Mouse (Mus musculus) testis, postnatal 10 days (tissue): ENCODE measurements at regions not wholly inside any gene's neighbourhood (a gene's known extent, or its start where the extent isn't known, plus 50 kb on each side); places are given as distances from the start of the nearest gene placed in this dataset.
A peak's percentile ranks its signal among the peaks of the same experiment; 100 is the strongest.

Source experiments
- DNase-seq: peaks from one replicate; pipeline ENCODE4 v3.0.0; 2021; ENCODE audit warnings: low spot score

- DNase-seq, result no peak
Observed at GRCm38 (mm10) chr10:111882521-111882920, 89.9 kb upstream of the Krr1 start.

- no peak for DNase-seq
Observed at GRCm38 (mm10) chr10:111884701-111885100, 87.8 kb upstream of the Krr1 start.

- DNase-seq, result no peak
Observed at GRCm38 (mm10) chr10:111889111-111889510, 83.4 kb upstream of the Krr1 start.

- no peak for DNase-seq
Observed at GRCm38 (mm10) chr10:111893489-111893888, 79.0 kb upstream of the Krr1 start.

GRCm38 (mm10) chr10:111893941-111894340 lies 78.5 kb upstream of the Krr1 start:
- DNase-seq, result no peak

GRCm38 (mm10) chr10:111897361-111897760 lies 75.1 kb upstream of the Krr1 start:
- DNase-seq, result no peak

GRCm38 (mm10) chr10:111900723-111901716 lies 71.4 kb upstream of the Krr1 start:
- no peak for DNase-seq

- DNase-seq, result no peak
Observed at GRCm38 (mm10) chr10:111903956-111904355, 68.5 kb upstream of the Krr1 start.

GRCm38 (mm10) chr10:111907836-111908235 lies 64.6 kb upstream of the Krr1 start:
- no peak for DNase-seq

GRCm38 (mm10) chr10:111912561-111912960 lies 59.9 kb upstream of the Krr1 start:
- peak; percentile 50 for DNase-seq

GRCm38 (mm10) chr10:111913066-111913785 lies 59.2 kb upstream of the Krr1 start:
- no peak for DNase-seq

- no peak for DNase-seq
Observed at GRCm38 (mm10) chr10:111914231-111914630, 58.2 kb upstream of the Krr1 start.

- no peak for DNase-seq
Observed at GRCm38 (mm10) chr10:111918071-111918507, 54.4 kb upstream of the Krr1 start.

GRCm38 (mm10) chr10:111919475-111919874 lies 53.0 kb upstream of the Krr1 start:
- DNase-seq, result no peak

GRCm38 (mm10) chr10:111921492-111921891 lies 51.0 kb upstream of the Krr1 start:
- no peak for DNase-seq
